Mouse (Mus musculus) spleen, postnatal 10 days (tissue): Measurements from ENCODE around the gene Wrap53.
"Not testable (repeated sequence)": the region's sequence is repeated elsewhere in the genome, so short reads cannot be mapped to it uniquely, and the experiment has no call there.

ENCODE experiments used
- DNase-seq, 2 experiments: peaks; one replicate each; pipeline ENCODE4 v3.0.0; 2021 to 2022; ENCODE audit warnings: low spot score in 2 of 2

Gene Wrap53

GRCm38 (mm10) chr11:69564391-69564790 is 15.7 kb downstream of the Wrap53 start:
- DNase-seq, result no peak

DNA sequence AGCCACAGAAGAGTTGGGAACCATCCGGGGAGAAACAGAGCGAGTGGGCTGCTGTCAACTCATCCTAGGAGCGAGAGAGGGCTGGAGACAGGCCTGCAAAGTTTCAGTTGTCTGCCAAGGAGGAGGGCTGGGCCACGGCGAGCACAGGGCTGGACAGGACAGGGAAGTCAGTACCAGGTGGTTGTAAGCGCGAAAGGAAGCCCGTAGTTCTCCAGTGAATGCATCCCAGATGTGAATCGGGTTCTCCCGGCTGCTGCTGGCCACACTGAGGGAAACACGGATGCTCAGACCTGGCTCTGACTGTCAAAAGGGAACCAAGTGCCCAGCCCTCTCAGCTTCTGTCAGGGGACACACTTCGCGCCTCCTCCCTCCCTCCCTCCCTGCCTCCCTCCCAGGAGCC is 16.7 kb downstream of the Wrap53 start:
- no peak for DNase-seq

GRCm38 (mm10) chr11:69560896-69561854 is 18.9 kb downstream of the Wrap53 start:
- no peak for DNase-seq

DNA sequence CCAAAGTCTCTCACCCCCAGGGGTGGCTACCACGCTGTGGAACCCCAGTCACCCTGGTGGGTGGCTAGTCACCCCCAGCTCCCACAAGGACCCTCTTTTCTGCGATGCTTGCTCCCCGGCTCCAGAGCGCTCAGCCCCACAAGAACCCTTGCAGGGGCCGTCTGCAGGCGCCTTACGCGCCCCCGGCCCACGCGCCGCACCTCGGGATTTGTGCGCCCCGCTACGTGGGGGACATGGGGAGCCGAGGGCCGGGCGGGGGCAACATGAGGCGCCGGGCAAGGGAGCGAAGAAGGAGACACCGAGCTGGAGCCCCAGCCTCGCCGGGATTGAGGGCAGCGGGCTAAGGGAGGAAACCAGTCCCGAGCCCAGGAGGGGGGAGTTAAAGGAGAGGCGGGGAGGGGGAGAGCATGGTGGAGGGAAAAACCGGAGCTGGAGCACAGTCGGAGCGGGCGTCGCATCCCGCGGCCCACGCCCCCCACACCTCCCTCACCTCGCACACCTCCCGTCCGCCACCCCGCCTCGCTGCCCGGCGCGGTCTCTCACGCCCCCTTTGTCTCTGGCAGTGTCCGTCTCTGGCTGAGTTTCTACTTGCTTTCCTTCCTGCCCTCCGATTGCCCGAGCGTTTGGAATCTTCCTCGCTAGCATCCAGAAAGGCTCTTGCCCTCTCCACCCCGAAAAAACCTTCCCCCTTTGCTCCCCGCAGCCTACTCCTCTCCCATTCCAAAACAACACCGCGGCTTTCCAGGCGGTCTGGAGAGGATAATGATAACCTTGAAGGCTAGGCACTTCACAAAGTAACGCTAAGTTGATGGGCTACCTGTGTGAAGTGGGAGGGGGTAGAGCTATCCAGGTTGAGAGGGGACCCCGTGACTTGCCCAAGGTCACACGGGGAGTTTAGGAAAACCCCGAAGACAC is 19.9 kb downstream of the Wrap53 start, which contains the start of gene Efnb3:
Gene Efnb3 (minus strand): TSS at position 355 of the 915 bp plus-strand sequence.
- no peak for DNase-seq

GRCm38 (mm10) chr11:69559183-69559582 is 20.9 kb downstream of the Wrap53 start:
- DNase-seq, result no peak

GRCm38 (mm10) chr11:69558756-69559155 is 21.3 kb downstream of the Wrap53 start:
- DNase-seq, result no peak

- DNase-seq, result no peak
Measured at GRCm38 (mm10) chr11:69557381-69557958, 22.6 kb downstream of the Wrap53 start.

DNA sequence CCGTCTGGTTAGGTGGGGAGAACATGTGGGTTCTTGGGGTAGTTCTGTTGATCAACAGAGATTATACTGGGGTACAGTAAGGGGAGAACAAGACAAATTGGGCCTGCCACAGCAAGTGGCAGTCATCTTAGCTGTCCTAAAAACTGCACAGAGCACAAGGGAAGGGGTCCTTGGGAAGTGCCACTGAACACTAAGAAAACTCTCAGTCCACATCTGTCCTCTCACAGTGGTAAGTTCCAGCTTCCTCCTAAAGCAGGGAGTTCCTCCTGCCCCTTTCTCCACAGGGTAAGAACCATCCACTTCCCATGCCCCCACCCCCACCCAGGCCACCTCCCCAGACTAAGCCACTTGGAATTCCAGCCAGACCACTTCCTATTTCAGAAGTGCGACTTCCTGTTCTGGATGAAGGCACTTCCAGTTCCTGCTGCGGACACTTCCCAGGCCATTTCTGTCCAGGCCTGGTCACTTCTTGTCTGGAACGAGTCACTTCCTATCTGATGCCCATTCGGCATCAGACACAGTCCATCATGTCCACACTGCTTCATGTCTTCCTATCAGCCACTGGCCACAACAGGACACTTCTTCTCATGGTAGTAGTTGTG is 25.4 kb downstream of the Wrap53 start:
- no peak for DNase-seq

- DNase-seq, result no peak
Measured at GRCm38 (mm10) chr11:69553341-69553721, 26.7 kb downstream of the Wrap53 start.

GRCm38 (mm10) chr11:69552622-69553340 is 27.3 kb downstream of the Wrap53 start:
- no peak for DNase-seq

DNA sequence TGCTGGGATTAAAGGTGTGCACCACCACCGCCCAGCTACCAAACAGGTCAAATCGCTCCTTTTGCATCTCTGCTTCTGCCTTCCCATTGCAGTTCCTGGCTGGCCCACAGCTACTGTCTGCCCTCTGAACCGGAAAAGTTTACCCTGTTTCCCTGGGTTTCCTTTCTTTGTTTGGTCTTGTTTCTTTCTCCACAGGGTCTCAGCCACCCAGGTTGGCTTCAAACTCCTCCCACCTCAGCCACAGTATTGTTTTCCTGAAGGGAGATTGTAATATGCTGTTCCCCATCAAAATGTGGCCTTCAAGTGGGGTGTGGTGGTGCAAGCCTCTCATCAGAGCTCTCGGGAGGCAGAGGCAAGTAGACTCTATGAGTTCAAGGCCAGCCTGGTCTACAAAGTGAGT is 28.7 kb downstream of the Wrap53 start:
- DNase-seq, result no peak

GRCm38 (mm10) chr11:69549060-69549656 is 30.9 kb downstream of the Wrap53 start, which contains the start of gene Dnah2:
Dnah2 (minus strand) TSS chr11:69549110.
- no peak for DNase-seq

- peak in 1 of 2 experiments; percentile 51 for DNase-seq
Measured at GRCm38 (mm10) chr11:69547071-69547470, 33.0 kb downstream of the Wrap53 start.

GRCm38 (mm10) chr11:69546423-69547053 is 33.5 kb downstream of the Wrap53 start:
- DNase-seq, result peak; percentile 48 to 75

DNA sequence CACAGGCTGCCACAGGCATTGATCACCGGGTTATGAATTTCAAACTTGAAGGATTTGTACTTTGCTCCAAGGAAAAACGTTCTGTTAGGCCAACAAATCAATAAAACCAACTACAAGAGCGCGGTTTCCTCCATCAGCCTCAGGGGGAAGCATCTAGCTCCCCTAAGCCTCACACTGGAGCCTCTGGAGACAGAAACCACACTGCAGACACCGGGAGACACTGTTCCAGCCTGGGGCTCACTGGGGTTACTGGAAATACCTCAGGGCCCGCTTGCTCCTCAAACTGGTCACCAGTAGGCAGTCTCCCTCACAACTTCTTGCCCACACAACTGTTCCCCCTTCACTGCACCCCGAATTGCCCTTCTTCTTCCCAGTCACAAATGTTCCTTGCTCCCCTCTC is 34.1 kb downstream of the Wrap53 start:
- DNase-seq, result no peak

- no peak for DNase-seq
Measured at GRCm38 (mm10) chr11:69543598-69543997, 36.5 kb downstream of the Wrap53 start.

- DNase-seq, result not testable (repeated sequence)
Measured at GRCm38 (mm10) chr11:69541741-69542140, 38.3 kb downstream of the Wrap53 start.

GRCm38 (mm10) chr11:69540700-69541099 is 39.4 kb downstream of the Wrap53 start:
- DNase-seq, result no peak

DNA sequence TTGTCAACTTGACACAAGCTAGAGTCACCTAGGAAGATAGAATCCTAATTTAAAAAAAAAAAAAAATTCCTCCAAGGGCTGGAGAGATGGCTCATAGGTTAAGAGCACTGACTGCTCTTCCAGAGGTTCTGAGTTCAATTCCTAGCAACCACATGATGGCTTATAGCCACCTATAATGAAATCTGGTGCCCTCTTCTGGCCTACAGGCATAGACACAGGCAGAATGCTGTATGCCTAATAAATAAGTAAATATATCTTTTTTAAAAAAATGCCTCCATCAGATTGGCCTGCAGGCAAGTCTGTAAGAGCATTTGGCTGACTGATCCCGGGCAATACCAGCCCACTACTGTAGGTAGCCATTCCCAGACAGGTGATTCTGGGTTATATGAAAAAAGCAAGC is 45.1 kb downstream of the Wrap53 start:
- no peak for DNase-seq
